Mouse (Mus musculus) monocyte, adult 5-6 weeks (primary cell): ENCODE results near the gene Pi4ka. TPM values are rescaled to one million over a fixed set of nuclear protein-coding genes. Genes with fewer than 3 reads are reported as not detected.

ENCODE experiments used
- ATAC-seq: fragments of 153-309, 156-312 bp; replicated peaks from 2 replicates; pipeline ENCODE4 v1.8.0; 2017; ENCODE audit warnings: mild to moderate bottlenecking; ENCODE audit not compliant: low TSS enrichment, insufficient number of reproducible peaks, severe bottlenecking, poor library complexity, low FRiP score
- total RNA-seq: library from RNA; stranded (forward); fragments of 200-1000, 200-491, 200-594 nt; gene quantifications from 3 replicates; pipeline ENCODE4 v1.2.3, GENCODE M21; 2017

Pi4ka gene
- total RNA-seq, 1 experiment from 2014 or later: 37.0 TPM

GRCm38 (mm10) chr16:17341847-17342246, 64.3 kb downstream of the Pi4ka start:
- ATAC-seq: no peak

GRCm38 (mm10) chr16:17340705-17341104, 65.4 kb downstream of the Pi4ka start:
- ATAC-seq: no peak

GRCm38 (mm10) chr16:17339701-17340100, 66.4 kb downstream of the Pi4ka start:
- no peak for ATAC-seq

GRCm38 (mm10) chr16:17336089-17336488, 70.0 kb downstream of the Pi4ka start:
- no peak for ATAC-seq

GRCm38 (mm10) chr16:17334574-17334973, 71.5 kb downstream of the Pi4ka start:
- ATAC-seq: no peak

GRCm38 (mm10) chr16:17331855-17332254, 74.3 kb downstream of the Pi4ka start:
- ATAC-seq: no peak

- ATAC-seq: no peak
Measured at GRCm38 (mm10) chr16:17331116-17331515, 75.0 kb downstream of the Pi4ka start, which contains the start of gene Serpind1. Gene Serpind1, plus strand, starts transcription at chr16:17331371.

- no peak for ATAC-seq
Measured at GRCm38 (mm10) chr16:17329848-17330570, 76.1 kb downstream of the Pi4ka start.

- ATAC-seq: no peak
Measured at GRCm38 (mm10) chr16:17326064-17326463, 80.0 kb downstream of the Pi4ka start.

GRCm38 (mm10) chr16:17324745-17325144, 81.4 kb downstream of the Pi4ka start:
- ATAC-seq: no peak

GRCm38 (mm10) chr16:17321481-17321880, 84.6 kb downstream of the Pi4ka start:
- no peak for ATAC-seq

GRCm38 (mm10) chr16:17316554-17316953, 89.6 kb downstream of the Pi4ka start:
- no peak for ATAC-seq

GRCm38 (mm10) chr16:17312531-17312930, 93.6 kb downstream of the Pi4ka start:
- no peak for ATAC-seq

GRCm38 (mm10) chr16:17309036-17309435, 97.1 kb downstream of the Pi4ka start:
- ATAC-seq: no peak

- no peak for ATAC-seq
Measured at GRCm38 (mm10) chr16:17307461-17307860, 98.7 kb downstream of the Pi4ka start.

GRCm38 (mm10) chr16:17303521-17304245, 102.4 kb downstream of the Pi4ka start:
- ATAC-seq: no peak

GRCm38 (mm10) chr16:17300818-17301217, 105.3 kb downstream of the Pi4ka start:
- no peak for ATAC-seq

- ATAC-seq: peak; percentile 73
Measured at GRCm38 (mm10) chr16:17292751-17293150, 113.4 kb downstream of the Pi4ka start.

GRCm38 (mm10) chr16:17291016-17291415, 115.1 kb downstream of the Pi4ka start:
- no peak for ATAC-seq

- no peak for ATAC-seq
Measured at GRCm38 (mm10) chr16:17287103-17287502, 119.0 kb downstream of the Pi4ka start.
